In the genomic region with DNA sequence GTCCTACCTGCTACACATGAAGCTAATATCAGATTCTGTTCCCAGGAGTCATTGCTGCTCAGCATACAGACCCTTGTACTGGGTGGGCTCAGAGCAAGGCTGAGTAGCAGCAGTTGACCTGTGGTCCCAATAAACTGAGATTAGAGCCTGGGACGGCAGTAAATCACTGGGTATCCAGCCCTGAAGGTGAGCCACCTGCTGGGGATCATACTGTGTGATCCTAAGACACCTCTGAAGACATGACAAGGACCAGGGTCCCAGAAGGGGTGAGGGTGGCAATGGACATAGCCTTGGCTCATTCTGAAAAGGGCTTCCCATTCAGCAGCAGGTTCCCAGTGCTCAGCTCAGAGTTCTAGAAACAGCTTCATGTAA, we compare ENCODE assay signal across 27 mouse cellular contexts. TPM values are rescaled to one million over a fixed set of nuclear protein-coding genes. Genes with fewer than 3 reads are reported as not detected.
DNase-seq lines count a peak whose midpoint lies in the region; ATAC-seq and TF ChIP-seq lines count a peak whose summit lies in the region.
"Had no signal": no experiment of that assay in that cellular context is flagged by ENCODE, and none has a peak within 500 bp of the region (broad histone marks: within the 10 kb centered on the region; RNA-seq: fewer than 3 reads in every experiment).

No protein-coding gene starts in this region.

- ATAC-seq in stomach, embryonic 16.5 days (ENCODE audit: insufficient read depth, low FRiP score), result 0 out of 2 replicates have a peak, but pooled peaks have one; percentile 23
- no peak for ATAC-seq in erythroblast, adult 5-6 weeks (replicated peaks; ENCODE audit: low FRiP score, poor library complexity, severe bottlenecking)
- ATAC-seq: activated CD4-positive, CD25-positive, alpha-beta regulatory T cell, adult 4 months; forebrain, embryonic 15.5 days; hindbrain, embryonic 16.5 days had no signal

- H3K27me3 ChIP-seq in heart, embryonic 10.5 days (ENCODE audit: insufficient read depth, poor library complexity, severe bottlenecking), result 0 out of 2 replicates have a peak, but pooled peaks cover 3% of the 10 kb centered on the region
- H3K27me3 ChIP-seq in small intestine, adult 2 months (ENCODE audit: control insufficient read depth, insufficient read depth, low read length), result no peaks in the 10 kb centered on the region
- H3K27me3 ChIP-seq in stomach, embryonic 16.5 days (ENCODE audit: control insufficient read depth, insufficient read depth, low read length), result no peaks in the 10 kb centered on the region
- H3K27me3 ChIP-seq: embryonic facial prominence, embryonic 12.5 days; embryonic facial prominence, embryonic 15.5 days; forebrain, embryonic 12.5 days; forebrain, embryonic 15.5 days; heart, embryonic 12.5 days; heart, embryonic 15.5 days; hindbrain, embryonic 13.5 days had no signal

- H3K4me1 ChIP-seq in heart, embryonic 10.5 days, result peaks cover 49% of the 10 kb centered on the region
- H3K4me1 ChIP-seq in small intestine, adult 2 months (ENCODE audit: control insufficient read depth, insufficient read depth, insufficient read length, low read length), result peaks cover 68% of the 10 kb centered on the region
- H3K4me1 ChIP-seq in stomach, embryonic 16.5 days (ENCODE audit: control insufficient read depth, insufficient read depth, low read length), result no peaks in the 10 kb centered on the region
- H3K4me1 ChIP-seq: embryonic facial prominence, embryonic 12.5 days; forebrain, embryonic 12.5 days had no signal

- 69% methylated on average over 1 of the region's 1 CpGs for WGBS in heart, embryonic 10.5 days
- WGBS in small intestine, adult 2 months, result 39% methylated on average over 1 of the region's 1 CpGs
- 70% methylated on average over 1 of the region's 1 CpGs for WGBS in stomach, embryonic 16.5 days

- TF ChIP-seq CTCF in small intestine, adult 2 months (IDR thresholded peaks at IDR 0.05; ENCODE audit: extremely low read depth, insufficient read length, insufficient replicate concordance, low read depth, low read length), result no peak

- H3K36me3 ChIP-seq in heart, embryonic 10.5 days, result peaks cover 79% of the 10 kb centered on the region
- peaks cover 53% of the 10 kb centered on the region for H3K36me3 ChIP-seq in small intestine, adult 2 months (ENCODE audit: control insufficient read depth, insufficient read depth, low read length)
- peaks cover 12% of the 10 kb centered on the region for H3K36me3 ChIP-seq in stomach, embryonic 16.5 days (ENCODE audit: control insufficient read depth, insufficient read depth, low read length)

- H3K4me2 ChIP-seq in stomach, embryonic 16.5 days (ENCODE audit: low read depth, low read length), result no peak overlapping the region
- H3K4me2 ChIP-seq: embryonic facial prominence, embryonic 12.5 days; embryonic facial prominence, embryonic 15.5 days; forebrain, embryonic 12.5 days; forebrain, embryonic 15.5 days; heart, embryonic 12.5 days; heart, embryonic 15.5 days; hindbrain, embryonic 13.5 days had no signal

- no peaks in the 10 kb centered on the region for H3K9me3 ChIP-seq in heart, embryonic 10.5 days
- no peaks in the 10 kb centered on the region for H3K9me3 ChIP-seq in stomach, embryonic 16.5 days (replicated peaks; ENCODE audit: control insufficient read depth, low read length)
- H3K9me3 ChIP-seq: embryonic facial prominence, embryonic 12.5 days; embryonic facial prominence, embryonic 15.5 days; forebrain, embryonic 12.5 days; forebrain, embryonic 15.5 days; heart, embryonic 12.5 days; heart, embryonic 15.5 days; hindbrain, embryonic 10.5 days; hindbrain, embryonic 13.5 days had no signal

- no peak for TF ChIP-seq POLR2A in small intestine, adult 2 months (IDR thresholded peaks at IDR 0.05; ENCODE audit: low read depth, low read length)

- no peak overlapping the region for H3K27ac ChIP-seq in heart, embryonic 10.5 days
- H3K27ac ChIP-seq in small intestine, adult 2 months (ENCODE audit: insufficient read depth, low read depth, low read length), result peak overlapping the region; percentile 99
- H3K27ac ChIP-seq in stomach, embryonic 16.5 days (ENCODE audit: low read length), result peak overlapping the region; percentile 67
- H3K27ac ChIP-seq: embryonic facial prominence, embryonic 12.5 days; embryonic facial prominence, embryonic 15.5 days; forebrain, embryonic 12.5 days; forebrain, embryonic 15.5 days; heart, embryonic 15.5 days; hindbrain, embryonic 10.5 days; hindbrain, embryonic 13.5 days had no signal

- no peak overlapping the region for H3K4me3 ChIP-seq in heart, embryonic 10.5 days
- peak overlapping the region; percentile 5; the same call in 1 of the 2 replicates for H3K4me3 ChIP-seq in small intestine, adult 2 months (ENCODE audit: low read depth, low read length)
- no peak overlapping the region for H3K4me3 ChIP-seq in stomach, embryonic 16.5 days (replicated peaks; ENCODE audit: low read length)
- H3K4me3 ChIP-seq: embryonic facial prominence, embryonic 12.5 days; embryonic facial prominence, embryonic 15.5 days; erythroblast, embryonic 14.5 days; forebrain, embryonic 12.5 days; forebrain, embryonic 15.5 days; heart, embryonic 12.5 days; heart, embryonic 15.5 days; hindbrain, embryonic 10.5 days; hindbrain, embryonic 13.5 days had no signal

- DNase-seq in heart, adult 11 months, result peak; percentile 86
- no peak for DNase-seq in heart, embryonic 10.5 days (ENCODE audit: low spot score)
- no peak for DNase-seq in embryo, embryonic 11 days
- DNase-seq in urinary bladder, adult 18-20 months (ENCODE audit: low spot score in 2 of 2), result no peak
- DNase-seq: adrenal gland, adult 8-10 months; adrenal gland, postnatal 25 days; cerebellum, adult 18-20 months; cerebellum, adult 9-10 months; cerebellum, postnatal 14 days; gastrocnemius, postnatal 25 days; heart, postnatal 10 days; heart, postnatal 36 days had no signal

- H3K9ac ChIP-seq in stomach, embryonic 16.5 days (ENCODE audit: low read length), result no peak overlapping the region
- H3K9ac ChIP-seq: embryonic facial prominence, embryonic 12.5 days; embryonic facial prominence, embryonic 15.5 days; forebrain, embryonic 12.5 days; forebrain, embryonic 15.5 days; heart, embryonic 12.5 days; heart, embryonic 15.5 days; hindbrain, embryonic 13.5 days had no signal

RNA-seq across cellular contexts. Expression of a gene that starts 8.2 kb away (rescaled TPM):
- polyA plus RNA-seq in heart, embryonic 10.5 days (2016; fragmentation: Nextera tagmentation; extraction: Ambion mirVana), result 5.1 and 6.2 TPM in 2 replicates
- polyA plus RNA-seq in small intestine, adult 2 months (2012; rRNA removed), result 372 and 739 TPM in 2 replicates
- polyA plus RNA-seq in stomach, embryonic 16.5 days (2015; fragmentation: Nextera tagmentation; extraction: Ambion mirVana), result 59.8 and 75.8 TPM in 2 replicates
- 54.5 and 58.0 TPM in 2 replicates for total RNA-seq in erythroblast, adult 5-6 weeks (2015; ENCODE audit: low replicate concordance)
- total RNA-seq in erythroblast, adult 5-6 weeks (2017; ENCODE audit: low replicate concordance), result 7.7 and 18.0 TPM in 2 replicates

RNA-seq across cellular contexts. Expression of a gene that starts 8.8 kb away (rescaled TPM):
- 22.4 and 23.5 TPM in 2 replicates for polyA plus RNA-seq in heart, embryonic 10.5 days (2016; fragmentation: Nextera tagmentation; extraction: Ambion mirVana)
- 73.6 and 158 TPM in 2 replicates for polyA plus RNA-seq in small intestine, adult 2 months (2012; rRNA removed)
- polyA plus RNA-seq in stomach, embryonic 16.5 days (2015; fragmentation: Nextera tagmentation; extraction: Ambion mirVana), result 22.5 and 24.3 TPM in 2 replicates
- 3.8 and 10.0 TPM in 2 replicates for total RNA-seq in erythroblast, adult 5-6 weeks (2015; ENCODE audit: low replicate concordance)
- 4.0 and 6.0 TPM in 2 replicates for total RNA-seq in erythroblast, adult 5-6 weeks (2017; ENCODE audit: low replicate concordance)

RNA-seq across cellular contexts. Expression of a gene that starts 17.9 kb away (rescaled TPM):
- 2.7 and 3.3 TPM in 2 replicates for polyA plus RNA-seq in heart, embryonic 10.5 days (2016; fragmentation: Nextera tagmentation; extraction: Ambion mirVana)
- 3.3 and 4.3 TPM in 2 replicates for polyA plus RNA-seq in small intestine, adult 2 months (2012; rRNA removed)
- polyA plus RNA-seq in stomach, embryonic 16.5 days (2015; fragmentation: Nextera tagmentation; extraction: Ambion mirVana), result 9.5 and 10.4 TPM in 2 replicates
- total RNA-seq in erythroblast, adult 5-6 weeks (2015; ENCODE audit: low replicate concordance), result not detected in 2 replicates
- total RNA-seq in erythroblast, adult 5-6 weeks (2017; ENCODE audit: low replicate concordance), result not detected in 2 replicates
- total RNA-seq: granulocyte monocyte progenitor cell, adult 5-6 weeks had no signal
- polyA plus RNA-seq: activated CD4-positive, CD25-positive, alpha-beta regulatory T cell, adult 4 months; erythroblast, embryonic 14.5 days had no signal

RNA-seq across cellular contexts. Expression of a gene that starts 54.5 kb away (rescaled TPM):
- 37.4 and 39.2 TPM in 2 replicates for polyA plus RNA-seq in heart, embryonic 10.5 days (2016; fragmentation: Nextera tagmentation; extraction: Ambion mirVana)
- polyA plus RNA-seq in small intestine, adult 2 months (2012; rRNA removed), result 22.6 and 27.7 TPM in 2 replicates
- 66.5 and 66.7 TPM in 2 replicates for polyA plus RNA-seq in stomach, embryonic 16.5 days (2015; fragmentation: Nextera tagmentation; extraction: Ambion mirVana)
- 4.8 and 12.9 TPM in 2 replicates for total RNA-seq in erythroblast, adult 5-6 weeks (2015; ENCODE audit: low replicate concordance)
- total RNA-seq in erythroblast, adult 5-6 weeks (2017; ENCODE audit: low replicate concordance), result 8.3 and 11.3 TPM in 2 replicates
